In genomic region chr17:73803521-73804184, GRCm38 (mm10) we compare ENCODE assay signal across 8 mouse cellular contexts. TPM values are rescaled to one million over a fixed set of nuclear protein-coding genes. Genes with fewer than 3 reads are reported as not detected.
DNase-seq lines count a peak whose midpoint lies in the region; ATAC-seq lines count a peak whose summit lies in the region.

Gene Ehd3, plus strand, starts transcription at chr17:73804134.

- H3K4me3 ChIP-seq in heart, embryonic 16.5 days (ENCODE audit: low read length): peak within 1 kb of the TSS; percentile 74
- peak within 1 kb of the TSS; percentile 54 for H3K4me3 ChIP-seq in limb, embryonic 15.5 days

- H3K9me3 ChIP-seq in heart, embryonic 16.5 days (replicated peaks; ENCODE audit: control insufficient read depth, low read length): no peaks in the 10 kb centered on the region
- no peaks in the 10 kb centered on the region for H3K9me3 ChIP-seq in limb, embryonic 15.5 days

- ATAC-seq in heart, embryonic 16.5 days (replicated peaks; ENCODE audit: extremely low read depth, insufficient read depth, low FRiP score): no peak
- ATAC-seq in limb, embryonic 15.5 days (ENCODE audit: insufficient number of reproducible peaks, low FRiP score, low TSS enrichment, low read depth): no peak

- H3K27me3 ChIP-seq in heart, embryonic 16.5 days (ENCODE audit: control insufficient read depth, insufficient read depth, low read length): peaks cover 10% of the 10 kb centered on the region; the same call in 1 of the 2 replicates
- H3K27me3 ChIP-seq in limb, embryonic 15.5 days: 0 out of 2 replicates have a peak, but pooled peaks cover 2% of the 10 kb centered on the region

- peak within 1 kb of the TSS; percentile 95 for H3K4me2 ChIP-seq in heart, embryonic 16.5 days (ENCODE audit: low read depth, low read length)
- peak within 1 kb of the TSS; percentile 73 for H3K4me2 ChIP-seq in limb, embryonic 15.5 days

- H3K4me1 ChIP-seq in heart, embryonic 16.5 days (ENCODE audit: control insufficient read depth, insufficient read depth, low read length): peaks cover 7% of the 10 kb centered on the region; the same call in 1 of the 2 replicates
- peaks cover 13% of the 10 kb centered on the region for H3K4me1 ChIP-seq in limb, embryonic 15.5 days

- no peak within 1 kb of the TSS for H3K27ac ChIP-seq in heart, embryonic 16.5 days (ENCODE audit: low read length)
- no peak within 1 kb of the TSS for H3K27ac ChIP-seq in limb, embryonic 15.5 days

- WGBS in heart, embryonic 16.5 days: 78% methylated on average over 5 of the region's 5 CpGs
- WGBS in limb, embryonic 15.5 days: 88% methylated on average over 5 of the region's 5 CpGs

- DNase-seq in layer of hippocampus, adult 18-20 months (ENCODE audit: low spot score in 2 of 2): no peak
- no peak for DNase-seq in layer of hippocampus, adult 9-11 months
- DNase-seq in adrenal gland, postnatal 14 days: no peak
- DNase-seq in urinary bladder, postnatal 10 days (ENCODE audit: low spot score): no peak
- no peak for DNase-seq in spleen, adult 12 weeks (ENCODE audit: low spot score)
- no peak for DNase-seq in gastrocnemius, postnatal 4 days (ENCODE audit: low spot score in 2 of 2)

- H3K9ac ChIP-seq in heart, embryonic 16.5 days (ENCODE audit: low read length): peak within 1 kb of the TSS; percentile 75
- peak within 1 kb of the TSS; percentile 40 for H3K9ac ChIP-seq in limb, embryonic 15.5 days

- no peaks in the 10 kb centered on the region for H3K36me3 ChIP-seq in heart, embryonic 16.5 days (ENCODE audit: control insufficient read depth, insufficient read depth)
- no peaks in the 10 kb centered on the region for H3K36me3 ChIP-seq in limb, embryonic 15.5 days

RNA-seq across cellular contexts. Expression of gene Ehd3, which starts in this region (rescaled TPM):
- total RNA-seq in layer of hippocampus, adult 18-20 months (2021): 100 to 1,000 TPM; 138 to 145 TPM
- 72.5 and 74.0 TPM in 2 replicates for total RNA-seq in adrenal gland, postnatal 14 days (2021)
- 2.7 and 3.1 TPM in 2 replicates for polyA plus RNA-seq in heart, embryonic 16.5 days (2015; fragmentation: Nextera tagmentation; extraction: Ambion mirVana)
- polyA plus RNA-seq in limb, embryonic 15.5 days (2015; fragmentation: Nextera tagmentation; extraction: Ambion mirVana): 3.1 and 3.5 TPM in 2 replicates
- total RNA-seq in gastrocnemius, postnatal 4 days (2021): 1 to 10 TPM; 7.0 to 7.6 TPM
